Mouse (Mus musculus) brain, embryonic 14.5 days (tissue): ENCODE results near the gene Atxn1.

Experiments
- CTCF ChIP-seq: fragments of 200-500 bp; IDR thresholded peaks from 2 replicates; pipeline ENCODE4 v1.5.1; 2012; ENCODE audit warnings: inconsistent platforms, mild to moderate bottlenecking, moderate library complexity, borderline replicate concordance; ENCODE audit not compliant: insufficient read depth, insufficient read length; ENCODE audit errors: extremely low read depth
- POLR2A ChIP-seq: fragments of 200-500 bp; IDR thresholded peaks from 2 replicates; pipeline ENCODE4 v1.6.1; 2012; ENCODE audit warnings: mild to moderate bottlenecking, inconsistent platforms, borderline replicate concordance; ENCODE audit not compliant: poor library complexity, insufficient read depth, insufficient read length, severe bottlenecking; ENCODE audit errors: extremely low read depth

GRCm38 (mm10) chr13:45798248-45798647 lies 166.6 kb downstream of the Atxn1 start:
- TF ChIP-seq CTCF (no peak), POLR2A (no peak)
